Mouse (Mus musculus) megakaryocyte, embryonic 14.5 days (primary cell): Measurements from ENCODE around the gene Apol10b.

Experiments used
- FLI1 ChIP-seq: IDR thresholded peaks from 2 replicates; pipeline ENCODE4 v1.6.1; 2012; ENCODE audit warnings: low read length, inconsistent platforms, mixed read lengths
- GATA1 ChIP-seq: IDR thresholded peaks from 3 replicates; pipeline ENCODE4 v1.6.1; 2012; ENCODE audit warnings: mixed read lengths, low read length, inconsistent platforms, borderline replicate concordance

DNA sequence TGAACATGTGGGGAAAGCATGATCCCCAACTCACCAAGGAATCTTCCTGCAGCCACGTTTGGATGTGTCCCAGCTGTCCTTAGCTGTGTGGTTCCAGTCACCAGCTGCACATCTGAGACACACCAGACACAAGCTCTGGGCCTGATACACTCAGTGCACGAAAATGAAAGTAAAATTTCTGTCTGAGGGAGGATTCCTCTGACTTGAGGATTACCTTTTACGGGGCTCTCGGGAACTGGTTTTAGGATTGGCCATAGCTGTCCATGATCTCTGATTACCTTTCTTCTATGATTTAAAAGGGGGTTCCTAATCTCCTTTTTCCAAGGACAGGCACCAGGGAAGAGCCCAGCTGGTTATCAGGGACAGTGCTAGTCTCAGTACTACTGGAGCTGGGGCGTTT is at the start of gene Apol10b:
- TF ChIP-seq GATA1 (no peak), FLI1 (no peak)
